Mouse (Mus musculus): ENCODE measurements around the gene Rnf220. TPM values are rescaled to one million over a fixed set of nuclear protein-coding genes. Genes with fewer than 3 reads are reported as not detected.

Gene Rnf220
- 100 and 106 TPM in 2 replicates for polyA plus RNA-seq (2016; fragmentation: Nextera tagmentation; extraction: Ambion mirVana)

DNA sequence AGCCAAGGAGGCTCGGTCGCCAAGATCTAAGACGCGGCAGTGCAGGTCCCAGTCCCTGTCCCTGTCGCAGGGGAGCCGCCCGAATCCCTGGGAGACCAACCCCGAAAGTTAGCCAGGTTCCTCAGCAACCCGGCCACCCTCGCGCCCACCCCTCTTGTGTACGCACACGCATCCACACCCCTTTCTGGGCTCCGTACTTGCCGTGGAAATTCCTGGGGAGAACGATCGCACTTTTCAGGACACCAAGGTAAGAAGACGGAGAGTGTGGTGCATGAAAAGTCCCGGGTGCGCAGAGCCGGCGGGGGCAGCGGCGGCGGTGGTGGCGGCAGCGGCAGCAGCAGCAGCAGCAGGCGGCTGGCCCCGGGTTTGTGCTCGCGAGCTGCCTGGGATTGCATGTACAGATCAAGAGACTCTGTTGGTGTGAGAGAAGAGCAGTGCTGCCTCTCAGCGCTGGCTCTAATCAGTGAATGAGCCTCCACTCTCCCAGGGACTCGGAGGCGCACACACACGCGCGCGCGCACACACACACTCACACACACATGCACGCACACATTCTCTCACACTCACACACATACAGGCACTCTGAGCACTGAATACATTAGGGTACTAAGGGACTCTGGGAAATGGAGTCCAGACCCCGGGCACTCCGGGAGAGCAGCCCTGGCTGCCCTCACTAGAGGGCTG, at the start of gene Rnf220:
Rnf220 (minus strand) TSS at position 571 of the 684 bp plus-strand sequence.
- peak within 1 kb of the TSS; percentile 91 for H3K27ac ChIP-seq
- peaks cover 49% of the 10 kb centered on the region for H3K4me1 ChIP-seq
- peaks cover 1% of the 10 kb centered on the region for H3K9me3 ChIP-seq (replicated peaks)
- peaks cover 4% of the 10 kb centered on the region; the same call in 1 of the 2 replicates for H3K36me3 ChIP-seq
- under 1% methylated on average over 42 of the region's 42 CpGs for WGBS
- peak within 1 kb of the TSS; percentile 72 for H3K4me3 ChIP-seq
- peak; percentile 85 for DNase-seq (ENCODE audit: low spot score)
- peaks cover 59% of the 10 kb centered on the region for H3K27me3 ChIP-seq (ENCODE audit: low read depth, poor library complexity, severe bottlenecking)

GRCm38 (mm10) chr4:117546616-117547015, 49.8 kb upstream of the Rnf220 start:
- Histone ChIP-seq H3K4me3 (no peak overlapping the region), H3K27me3 (ENCODE audit: low read depth, poor library complexity, severe bottlenecking) (no peaks in the 10 kb centered on the region), H3K27ac (no peak overlapping the region), H3K4me1 (peaks cover 19% of the 10 kb centered on the region), H3K9me3 (replicated peaks) (no peaks in the 10 kb centered on the region), H3K36me3 (no peaks in the 10 kb centered on the region)
- no peak for DNase-seq (ENCODE audit: low spot score)
- 86% methylated on average over 6 of the region's 6 CpGs for WGBS

- Histone ChIP-seq H3K27me3 (ENCODE audit: low read depth, poor library complexity, severe bottlenecking) (no peaks in the 10 kb centered on the region), H3K4me1 (peaks cover 14% of the 10 kb centered on the region), H3K9me3 (replicated peaks) (no peaks in the 10 kb centered on the region), H3K4me3 (no peak overlapping the region), H3K27ac (no peak overlapping the region), H3K36me3 (no peaks in the 10 kb centered on the region)
- DNase-seq (ENCODE audit: low spot score), result no peak
- WGBS, result 90% methylated on average over 3 of the region's 3 CpGs
Measured at GRCm38 (mm10) chr4:117545448-117545847, 48.6 kb upstream of the Rnf220 start.

DNA sequence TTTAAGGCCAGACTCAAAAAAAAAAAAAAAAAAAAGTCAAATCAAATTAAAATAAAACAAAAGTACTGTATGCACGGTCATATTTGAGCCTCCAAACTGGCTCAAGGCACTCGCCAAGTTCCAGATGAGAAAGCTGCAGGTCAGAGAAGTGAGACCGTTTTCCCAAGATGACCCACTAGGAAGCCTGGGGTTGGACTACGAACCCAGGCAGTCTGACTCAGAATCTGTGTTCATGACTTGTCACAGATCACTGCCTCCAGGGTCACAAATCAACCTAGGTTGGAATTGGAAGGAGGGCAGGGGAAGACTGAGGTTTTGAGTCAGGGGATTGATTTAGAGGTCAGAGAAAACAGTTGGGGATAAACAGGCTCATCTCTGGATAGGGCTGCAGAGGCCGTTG, 43.7 kb upstream of the Rnf220 start:
- no peaks in the 10 kb centered on the region for H3K36me3 ChIP-seq
- DNase-seq (ENCODE audit: low spot score), result no peak
- 73% methylated on average over 5 of the region's 5 CpGs for WGBS

DNA sequence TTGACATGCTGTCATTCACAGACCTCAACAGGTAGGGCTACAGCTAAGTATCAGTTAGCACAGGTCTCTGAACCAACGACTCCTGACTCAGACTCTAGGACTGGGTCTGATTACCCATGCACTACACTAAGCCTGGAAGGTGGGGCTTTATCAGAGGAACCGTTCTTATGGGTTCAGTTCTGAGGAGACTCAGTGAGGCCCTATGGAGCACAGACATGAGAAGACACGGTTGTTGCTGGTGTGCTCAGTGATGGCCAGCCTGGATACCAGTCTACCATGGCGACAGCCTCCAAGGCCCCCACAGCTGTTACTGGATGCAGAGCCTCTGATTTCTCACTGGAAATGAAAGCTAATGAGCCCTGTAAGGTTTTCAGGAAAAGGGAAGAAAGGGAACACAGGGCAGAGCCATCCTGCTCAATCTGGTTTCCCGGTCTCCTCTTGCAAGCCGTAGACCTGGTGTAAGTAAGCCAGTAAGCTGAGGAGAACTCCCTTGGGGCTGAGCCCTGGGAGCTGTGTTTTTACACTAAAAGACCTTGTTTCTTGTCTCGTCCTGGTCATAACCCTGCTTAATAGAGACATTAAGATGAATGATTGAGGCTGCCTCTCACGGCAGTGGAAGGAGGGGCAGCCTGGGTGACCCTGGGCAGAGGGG, 42.6 kb upstream of the Rnf220 start:
- Histone ChIP-seq H3K9me3 (replicated peaks) (no peaks in the 10 kb centered on the region), H3K36me3 (no peaks in the 10 kb centered on the region), H3K27me3 (ENCODE audit: low read depth, poor library complexity, severe bottlenecking) (peaks cover 12% of the 10 kb centered on the region), H3K27ac (peak overlapping the region; percentile 16; the same call in 1 of the 2 replicates), H3K4me3 (no peak overlapping the region), H3K4me1 (peaks cover 32% of the 10 kb centered on the region)
- DNase-seq (ENCODE audit: low spot score), result no peak
- 76% methylated on average over 8 of the region's 8 CpGs for WGBS

More for the DNA sequence above, 43.7 kb upstream of the Rnf220 start:
- Histone ChIP-seq H3K4me1 (peaks cover 32% of the 10 kb centered on the region), H3K27me3 (ENCODE audit: low read depth, poor library complexity, severe bottlenecking) (peaks cover 12% of the 10 kb centered on the region), H3K9me3 (replicated peaks) (no peaks in the 10 kb centered on the region), H3K27ac (no peak overlapping the region), H3K4me3 (no peak overlapping the region)

DNA sequence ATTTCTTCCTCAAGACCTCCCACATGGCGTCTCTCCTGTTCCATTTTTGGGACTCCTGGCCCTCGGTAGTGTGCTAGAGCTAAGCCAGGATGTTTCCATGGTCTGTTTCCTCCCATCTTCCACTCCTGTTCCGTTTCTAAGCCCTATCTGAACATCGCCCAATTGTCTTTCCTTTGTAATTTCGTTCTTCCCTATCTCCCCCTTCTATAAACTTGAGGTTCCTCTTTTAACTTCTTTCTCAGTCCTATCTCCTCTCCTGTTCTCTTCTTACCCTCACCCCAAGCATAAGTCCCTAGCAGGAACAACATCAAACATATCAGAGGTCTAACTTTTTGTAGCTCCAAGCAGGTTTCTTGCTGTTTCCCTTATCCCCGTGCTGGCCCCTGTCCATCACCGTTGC, 40.1 kb upstream of the Rnf220 start:
- WGBS, result 90% methylated on average over 7 of the region's 7 CpGs
- Histone ChIP-seq H3K36me3 (no peaks in the 10 kb centered on the region), H3K4me3 (no peak overlapping the region), H3K27me3 (ENCODE audit: low read depth, poor library complexity, severe bottlenecking) (peaks cover 17% of the 10 kb centered on the region), H3K4me1 (peaks cover 32% of the 10 kb centered on the region), H3K27ac (no peak overlapping the region), H3K9me3 (replicated peaks) (no peaks in the 10 kb centered on the region)
- DNase-seq (ENCODE audit: low spot score), result no peak

DNA sequence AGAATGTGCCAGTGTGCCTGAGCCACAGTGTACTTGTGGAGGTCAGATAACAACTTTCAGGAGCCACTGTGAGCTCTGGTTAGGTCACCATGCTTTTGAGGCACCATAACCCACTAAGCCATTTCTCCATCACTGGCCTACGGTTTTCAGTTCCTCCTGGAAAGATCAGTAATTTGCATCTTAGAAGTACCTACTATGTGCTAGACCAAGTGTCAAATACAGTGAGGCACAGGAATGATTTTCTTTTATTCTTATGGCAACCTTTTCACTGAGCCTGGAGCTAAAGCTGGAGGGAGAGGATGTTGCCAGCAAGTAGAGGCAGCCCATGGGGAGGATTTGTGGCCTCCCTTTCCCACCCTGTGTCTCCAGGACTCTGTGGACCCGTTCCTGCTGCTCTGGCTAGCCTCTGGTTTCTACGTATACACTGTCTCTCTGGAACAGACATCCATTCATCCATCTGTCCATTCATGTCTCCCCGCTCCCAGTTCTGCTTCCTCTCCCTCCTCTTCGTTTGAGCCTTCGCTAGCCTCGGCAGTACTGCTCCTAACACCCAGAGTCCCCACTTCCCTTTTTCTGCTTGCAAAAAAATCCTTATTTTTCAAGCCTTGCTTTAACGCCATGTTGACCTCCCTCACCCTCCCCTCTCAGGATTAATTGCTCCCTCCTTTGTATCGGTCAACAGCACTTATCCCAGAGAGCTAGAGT, 38.8 kb upstream of the Rnf220 start:
- Histone ChIP-seq H3K27me3 (ENCODE audit: low read depth, poor library complexity, severe bottlenecking) (peaks cover 17% of the 10 kb centered on the region), H3K9me3 (replicated peaks) (no peaks in the 10 kb centered on the region), H3K36me3 (no peaks in the 10 kb centered on the region), H3K4me1 (peaks cover 28% of the 10 kb centered on the region), H3K4me3 (no peak overlapping the region), H3K27ac (no peak overlapping the region)
- 62% methylated on average over 9 of the region's 9 CpGs for WGBS
- DNase-seq (ENCODE audit: low spot score), result no peak

DNA sequence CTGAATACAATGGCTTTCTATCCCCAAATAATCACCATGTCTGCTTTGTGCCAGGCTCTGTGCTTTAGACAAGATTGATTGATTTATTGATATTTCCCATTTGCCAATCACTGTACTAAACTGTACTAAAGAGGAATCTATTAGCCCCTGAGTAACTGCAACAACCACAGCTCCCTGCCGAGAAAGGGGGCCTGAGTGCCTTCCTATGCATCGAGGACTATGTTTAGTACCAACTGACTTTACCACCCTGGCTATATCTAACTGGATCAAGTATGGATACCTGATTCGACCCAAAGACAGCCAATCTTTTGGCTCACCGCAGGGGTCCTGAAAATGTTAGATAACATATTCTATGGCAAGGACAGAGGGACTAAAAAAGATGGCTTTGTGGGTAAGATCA, 33.0 kb upstream of the Rnf220 start:
- H3K9me3 ChIP-seq (replicated peaks), result no peaks in the 10 kb centered on the region
- no peak overlapping the region for H3K4me3 ChIP-seq
- H3K4me1 ChIP-seq, result peaks cover 19% of the 10 kb centered on the region
- no peak overlapping the region for H3K27ac ChIP-seq
- 81% methylated on average over 4 of the region's 4 CpGs for WGBS
- no peaks in the 10 kb centered on the region for H3K36me3 ChIP-seq
- H3K27me3 ChIP-seq (ENCODE audit: low read depth, poor library complexity, severe bottlenecking), result peaks cover 19% of the 10 kb centered on the region
- DNase-seq (ENCODE audit: low spot score), result no peak

DNA sequence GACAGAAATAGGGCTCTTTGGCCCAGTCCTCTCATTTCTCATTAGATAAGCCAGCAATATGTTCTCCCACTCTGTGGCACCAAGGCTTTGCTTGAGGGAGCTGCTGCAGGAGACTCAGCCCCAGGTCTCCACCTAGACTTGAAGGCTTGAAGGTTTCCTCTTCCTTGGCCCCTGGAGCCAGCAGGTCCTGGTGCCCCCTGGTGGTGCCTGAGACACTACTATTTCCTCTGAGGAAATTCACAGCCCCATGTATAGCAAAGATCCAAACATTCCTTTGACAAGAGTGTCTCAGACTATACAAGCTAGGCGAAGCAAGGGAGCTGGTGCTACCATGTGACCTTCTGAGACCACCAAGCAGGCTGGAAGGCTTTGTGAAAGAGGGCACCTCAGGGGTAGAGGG, 31.1 kb upstream of the Rnf220 start:
- peak; percentile 76 for DNase-seq (ENCODE audit: low spot score)
- Histone ChIP-seq H3K4me1 (peaks cover 19% of the 10 kb centered on the region), H3K4me3 (no peak overlapping the region), H3K27ac (0 out of 2 replicates have a peak overlapping the region, but pooled peaks have one; percentile 30), H3K9me3 (replicated peaks) (no peaks in the 10 kb centered on the region), H3K36me3 (no peaks in the 10 kb centered on the region), H3K27me3 (ENCODE audit: low read depth, poor library complexity, severe bottlenecking) (peaks cover 16% of the 10 kb centered on the region)
- WGBS, result 29% methylated on average over 1 of the region's 1 CpGs

DNA sequence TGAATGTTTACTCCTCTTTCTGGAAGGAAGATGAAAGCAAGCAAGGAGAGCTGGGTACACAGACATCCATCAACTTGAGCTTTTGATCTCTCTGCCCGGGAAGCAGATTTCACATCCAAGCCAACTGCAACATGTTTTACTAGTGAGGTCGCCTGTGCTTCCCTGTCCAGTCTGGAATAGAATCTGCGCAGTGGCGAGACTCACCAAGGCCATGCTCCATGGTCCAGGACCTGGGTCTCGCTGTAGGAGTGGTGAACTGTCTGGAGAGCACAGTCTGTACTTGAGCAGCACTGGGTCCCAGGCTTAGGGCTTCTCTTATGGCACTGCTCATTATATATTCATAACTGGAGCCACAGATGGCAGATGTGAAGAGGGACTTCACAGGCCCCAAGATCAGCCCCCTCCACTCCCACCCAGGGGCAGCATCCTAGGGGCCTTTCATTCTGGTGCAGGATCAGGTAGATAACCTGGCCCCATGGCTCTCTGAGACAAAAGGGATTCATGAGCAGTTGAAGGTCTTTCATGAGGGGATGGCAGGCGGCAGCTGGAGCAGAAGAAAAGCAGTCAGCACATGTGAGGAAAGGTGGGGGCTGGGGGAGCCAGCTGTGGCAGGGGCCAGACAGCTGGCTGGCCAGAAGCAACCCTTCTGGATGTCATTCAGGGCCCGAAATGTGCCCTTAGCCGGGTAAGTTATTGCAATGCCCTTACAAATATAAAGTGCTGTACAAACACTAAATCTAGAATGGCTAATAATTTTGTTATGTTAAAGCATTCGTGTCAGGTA, 30.5 kb upstream of the Rnf220 start:
- Histone ChIP-seq H3K27ac (peak overlapping the region; percentile 59), H3K36me3 (no peaks in the 10 kb centered on the region), H3K9me3 (replicated peaks) (no peaks in the 10 kb centered on the region), H3K4me1 (peaks cover 19% of the 10 kb centered on the region), H3K27me3 (ENCODE audit: low read depth, poor library complexity, severe bottlenecking) (peaks cover 15% of the 10 kb centered on the region), H3K4me3 (no peak overlapping the region)
- DNase-seq (ENCODE audit: low spot score), result no peak
- WGBS, result 58% methylated on average over 9 of the region's 9 CpGs

DNA sequence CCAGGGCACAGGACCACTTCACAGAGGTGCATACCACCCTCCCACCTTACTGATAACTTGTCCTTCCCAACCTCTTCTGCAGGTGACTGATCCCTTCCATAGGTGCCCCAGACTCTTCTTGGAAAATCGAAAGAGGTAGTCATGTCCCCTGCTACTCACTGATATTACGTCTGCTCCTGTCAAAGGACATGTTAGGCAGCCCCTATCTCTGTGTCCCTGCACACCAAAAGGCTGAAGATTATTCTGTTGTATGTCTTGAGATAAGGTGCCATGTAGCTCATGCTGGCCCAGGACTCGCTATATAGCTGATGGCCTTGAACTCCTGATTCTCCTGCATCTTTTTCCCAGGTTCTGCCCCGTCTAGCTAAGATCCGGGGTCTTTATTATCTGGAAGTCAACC, 29.1 kb upstream of the Rnf220 start:
- WGBS, result 90% methylated on average over 5 of the region's 5 CpGs
- no peak overlapping the region for H3K27ac ChIP-seq
- no peaks in the 10 kb centered on the region for H3K9me3 ChIP-seq (replicated peaks)
- peaks cover 15% of the 10 kb centered on the region for H3K27me3 ChIP-seq (ENCODE audit: low read depth, poor library complexity, severe bottlenecking)
- no peak overlapping the region for H3K4me3 ChIP-seq
- H3K36me3 ChIP-seq, result no peaks in the 10 kb centered on the region
- peaks cover 19% of the 10 kb centered on the region for H3K4me1 ChIP-seq
- DNase-seq (ENCODE audit: low spot score), result no peak

DNA sequence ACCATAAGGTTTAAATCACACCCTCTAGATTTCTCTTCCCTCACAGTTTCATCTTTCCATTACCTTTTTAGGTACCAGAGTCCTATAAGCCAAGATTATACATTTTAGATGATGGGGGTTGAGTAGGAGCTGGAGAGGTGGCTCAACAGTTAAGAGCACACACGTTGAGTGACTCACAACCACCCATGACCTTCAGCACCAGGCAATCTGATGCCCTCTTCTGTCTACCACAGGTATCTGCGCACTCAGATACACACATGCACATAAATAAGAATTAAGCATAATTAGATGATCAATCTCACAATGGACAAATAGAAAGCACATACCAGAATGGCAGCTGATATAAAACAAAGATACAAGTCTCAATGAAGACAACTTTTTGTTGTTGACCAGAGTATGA, 24.5 kb upstream of the Rnf220 start:
- H3K4me3 ChIP-seq, result no peak overlapping the region
- peaks cover 7% of the 10 kb centered on the region for H3K27me3 ChIP-seq (ENCODE audit: low read depth, poor library complexity, severe bottlenecking)
- no peak overlapping the region for H3K27ac ChIP-seq
- H3K9me3 ChIP-seq (replicated peaks), result no peaks in the 10 kb centered on the region
- WGBS, result 68% methylated on average over 2 of the region's 2 CpGs
- no peak for DNase-seq (ENCODE audit: low spot score)
- H3K4me1 ChIP-seq, result no peaks in the 10 kb centered on the region; the same call in 1 of the 2 replicates
- no peaks in the 10 kb centered on the region for H3K36me3 ChIP-seq

All from limb, embryonic 10.5 days (tissue).